Comparison of ENCODE assay signal across 8 mouse cellular contexts in the genomic region with DNA sequence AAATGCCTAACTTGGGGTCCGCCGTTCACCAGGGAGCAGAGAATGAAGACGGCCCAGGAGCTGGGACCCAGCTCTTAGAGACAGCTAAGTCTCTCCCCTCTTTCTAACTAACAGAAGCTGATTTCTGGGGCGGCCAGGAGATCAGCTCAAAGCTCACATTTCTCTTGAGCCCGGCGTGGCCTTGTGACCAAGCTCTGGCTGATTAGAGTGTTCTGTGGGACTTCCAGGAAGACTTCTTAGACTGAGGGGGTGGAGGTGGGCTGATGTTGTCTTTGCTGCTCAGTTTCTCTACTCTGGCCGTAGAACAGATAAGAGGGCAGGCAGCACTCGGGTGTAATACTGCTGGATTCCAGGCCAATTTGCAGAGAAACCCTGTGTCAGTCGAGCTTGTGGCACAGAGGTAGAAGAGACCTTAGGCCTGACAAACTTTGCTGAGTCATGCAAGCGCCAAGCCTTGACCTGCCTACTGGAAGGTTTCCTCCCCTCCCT.
A peak's percentile ranks its signal among the peaks of the same experiment; 100 is the strongest.
DNase-seq lines count a peak whose midpoint lies in the region; ATAC-seq and TF ChIP-seq lines count a peak whose summit lies in the region.

No protein-coding gene starts in this region.

- ATAC-seq in erythroblast, adult 5-6 weeks (replicated peaks; ENCODE audit: low FRiP score, poor library complexity, severe bottlenecking), result peak; percentile 93
- peak; percentile 49; the same call in 1 of the 2 replicates for ATAC-seq in hindbrain, embryonic 11.5 days (ENCODE audit: low FRiP score)
- ATAC-seq in limb, embryonic 14.5 days (ENCODE audit: low FRiP score, low read depth), result 0 out of 2 replicates have a peak, but pooled peaks have one; percentile 34
- ATAC-seq in midbrain, postnatal 0 days (ENCODE audit: low FRiP score), result no peak
- no peak for ATAC-seq in CD4-positive, CD25-positive, alpha-beta regulatory T cell, adult 4 months

- TF ChIP-seq CTCF in midbrain, postnatal 0 days (IDR thresholded peaks at IDR 0.05), result no peak

- H3K9ac ChIP-seq in hindbrain, embryonic 11.5 days (ENCODE audit: low read depth, low read length), result no peak overlapping the region
- peak overlapping the region; percentile 40 for H3K9ac ChIP-seq in limb, embryonic 14.5 days (ENCODE audit: low read depth, low read length, severe bottlenecking)
- 0 out of 2 replicates have a peak overlapping the region, but pooled peaks have one; percentile 2 for H3K9ac ChIP-seq in midbrain, postnatal 0 days (replicated peaks; ENCODE audit: low read length, poor library complexity, severe bottlenecking)

- H3K4me1 ChIP-seq in hindbrain, embryonic 11.5 days (replicated peaks; ENCODE audit: control insufficient read depth, insufficient read depth, low read length), result no peaks in the 10 kb centered on the region
- peaks cover 5% of the 10 kb centered on the region; the same call in 1 of the 2 replicates for H3K4me1 ChIP-seq in limb, embryonic 14.5 days (ENCODE audit: control insufficient read depth, insufficient read depth, low read length)
- no peaks in the 10 kb centered on the region; the same call in 1 of the 2 replicates for H3K4me1 ChIP-seq in midbrain, postnatal 0 days (ENCODE audit: insufficient read depth, low read length)

- no peak for TF ChIP-seq POLR2A in limb, embryonic 14.5 days (IDR thresholded peaks at IDR 0.05; ENCODE audit: borderline replicate concordance, extremely low read depth, insufficient read depth, insufficient read length)

- DNase-seq in thymus, postnatal 4 days, result peak; percentile 12
- no peak for DNase-seq in thymus, postnatal 0 days (ENCODE audit: low spot score)
- peak; percentile 43 for DNase-seq in hindbrain, embryonic 11.5 days (ENCODE audit: low spot score)
- DNase-seq in limb, embryonic 14.5 days (ENCODE audit: low spot score), result no peak
- DNase-seq in midbrain, postnatal 0 days (ENCODE audit: low spot score), result no peak
- no peak for DNase-seq in right cerebral cortex, postnatal 14 days

- no peaks in the 10 kb centered on the region for H3K27me3 ChIP-seq in hindbrain, embryonic 11.5 days (ENCODE audit: control insufficient read depth, insufficient read depth, low read length)
- H3K27me3 ChIP-seq in limb, embryonic 14.5 days (ENCODE audit: control insufficient read depth, insufficient read depth, low read length), result no peaks in the 10 kb centered on the region
- H3K27me3 ChIP-seq in midbrain, postnatal 0 days (ENCODE audit: insufficient read depth, low read length), result no peaks in the 10 kb centered on the region

- no peak overlapping the region for H3K4me3 ChIP-seq in hindbrain, embryonic 11.5 days (ENCODE audit: low read depth, low read length)
- H3K4me3 ChIP-seq in limb, embryonic 14.5 days (replicated peaks; ENCODE audit: low read length), result no peak overlapping the region
- H3K4me3 ChIP-seq in midbrain, postnatal 0 days (ENCODE audit: low read depth, low read length), result no peak overlapping the region

- peak overlapping the region; percentile 13; the same call in 1 of the 2 replicates for H3K4me2 ChIP-seq in hindbrain, embryonic 11.5 days (replicated peaks; ENCODE audit: low read depth, low read length)
- peak overlapping the region; percentile 32; the same call in 1 of the 2 replicates for H3K4me2 ChIP-seq in limb, embryonic 14.5 days (replicated peaks; ENCODE audit: low read depth, low read length, severe bottlenecking)
- peak overlapping the region; percentile 29 for H3K4me2 ChIP-seq in midbrain, postnatal 0 days (ENCODE audit: low read depth, low read length, poor library complexity, severe bottlenecking)

- peak overlapping the region; percentile 7; the same call in 1 of the 2 replicates for H3K27ac ChIP-seq in hindbrain, embryonic 11.5 days (ENCODE audit: low read depth, low read length)
- 0 out of 2 replicates have a peak overlapping the region, but pooled peaks have one; percentile 33 for H3K27ac ChIP-seq in limb, embryonic 14.5 days (replicated peaks; ENCODE audit: low read depth, low read length)
- H3K27ac ChIP-seq in midbrain, postnatal 0 days (ENCODE audit: low read depth, low read length), result no peak overlapping the region

- 28% methylated on average over 10 of the region's 10 CpGs for WGBS in hindbrain, embryonic 11.5 days
- WGBS in limb, embryonic 14.5 days, result 25% methylated on average over 10 of the region's 10 CpGs
- 23% methylated on average over 10 of the region's 10 CpGs for WGBS in midbrain, postnatal 0 days

- H3K9me3 ChIP-seq in hindbrain, embryonic 11.5 days (ENCODE audit: control insufficient read depth, low read length), result no peaks in the 10 kb centered on the region
- H3K9me3 ChIP-seq in limb, embryonic 14.5 days (ENCODE audit: control insufficient read depth, low read length), result no peaks in the 10 kb centered on the region
- H3K9me3 ChIP-seq in midbrain, postnatal 0 days (ENCODE audit: low read length), result no peaks in the 10 kb centered on the region

- no peaks in the 10 kb centered on the region for H3K36me3 ChIP-seq in hindbrain, embryonic 11.5 days (ENCODE audit: control insufficient read depth, insufficient read depth, low read length)
- no peaks in the 10 kb centered on the region for H3K36me3 ChIP-seq in limb, embryonic 14.5 days (ENCODE audit: control insufficient read depth, insufficient read depth, low read length)
- H3K36me3 ChIP-seq in midbrain, postnatal 0 days (ENCODE audit: insufficient read depth, low read length), result no peaks in the 10 kb centered on the region

Comparison
In these comparisons a context has a peak if more than half of its experiments do, and no peak if none do; other contexts are left out.
1. DNase-seq: peak in thymus, postnatal 4 days (single experiment) and hindbrain, embryonic 11.5 days (single experiment); none in thymus, postnatal 0 days (single experiment), limb, embryonic 14.5 days (single experiment), midbrain, postnatal 0 days (single experiment) and right cerebral cortex, postnatal 14 days (single experiment).
2. ATAC-seq: peak in erythroblast, adult 5-6 weeks (single experiment), hindbrain, embryonic 11.5 days (single experiment) and limb, embryonic 14.5 days (single experiment); none in midbrain, postnatal 0 days (single experiment) and CD4-positive, CD25-positive, alpha-beta regulatory T cell, adult 4 months (single experiment).
3. Peak in every context shown above with its lines, with median percentiles within 50 percentile points of each other: H3K4me2 ChIP-seq.